Mouse (Mus musculus) lung, postnatal 0 days (tissue): ENCODE measurements around the gene Olfr1393.

Source experiments
- CTCF ChIP-seq: IDR thresholded peaks from 2 replicates; pipeline ENCODE4 v1.5.1; 2016; ENCODE audit warnings: antibody characterized with exemption, mild to moderate bottlenecking
- EP300 ChIP-seq: IDR thresholded peaks from 2 replicates; pipeline ENCODE4 v1.6.1; 2016; ENCODE audit warnings: antibody characterized with exemption, mild to moderate bottlenecking, control low read depth

DNA sequence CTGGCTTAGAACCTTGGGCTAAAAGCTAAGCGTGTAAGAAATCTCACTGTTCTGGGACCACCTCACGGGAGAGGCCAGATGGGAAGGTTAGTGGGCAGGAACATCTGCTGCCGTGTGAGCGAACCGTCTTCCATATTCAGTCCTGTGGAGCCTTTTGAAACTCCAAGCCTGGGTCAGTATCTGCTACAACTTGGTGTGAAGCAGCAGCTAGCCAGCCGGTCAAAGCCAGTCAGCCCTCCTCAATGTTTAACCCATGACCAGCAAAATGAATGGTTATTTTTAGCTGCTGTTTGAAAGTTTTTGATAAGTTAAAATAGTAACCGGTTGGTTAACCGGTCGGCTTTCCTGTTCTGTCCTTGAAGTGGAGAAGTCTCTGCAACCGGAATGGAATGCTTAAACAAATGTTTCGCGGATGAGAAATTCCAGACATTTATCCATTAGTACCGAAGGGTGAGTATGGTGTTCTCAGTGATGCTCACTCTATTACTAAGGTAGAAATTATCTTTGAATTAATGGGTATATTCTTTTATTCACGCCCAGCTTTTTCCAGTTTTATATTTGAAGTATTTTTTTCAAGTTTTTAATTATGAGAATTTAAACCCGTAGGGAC, 10.0 kb upstream of the Olfr1393 start:
- TF ChIP-seq EP300 (no peak), CTCF (no peak)
